Mouse (Mus musculus): ENCODE results near the gene Hyal2. TPM values are rescaled to one million over a fixed set of nuclear protein-coding genes. Genes with fewer than 3 reads are reported as not detected.

Gene Hyal2
- polyA plus RNA-seq, 1 experiment, result 14.2 TPM

- Histone ChIP-seq H3K4me3 (ENCODE audit: insufficient read depth, low read depth, low read length) (no peak overlapping the region), H3K4me1 (ENCODE audit: control insufficient read depth, insufficient read depth, insufficient read length, low read length) (peaks cover 31% of the 10 kb centered on the region), H3K27ac (replicated peaks; ENCODE audit: low read depth, low read length) (peak overlapping the region; percentile 63)
These were observed 51.2 kb downstream of the Hyal2 start for GRCm38 (mm10) chr9:107618778-107619545.

DNA sequence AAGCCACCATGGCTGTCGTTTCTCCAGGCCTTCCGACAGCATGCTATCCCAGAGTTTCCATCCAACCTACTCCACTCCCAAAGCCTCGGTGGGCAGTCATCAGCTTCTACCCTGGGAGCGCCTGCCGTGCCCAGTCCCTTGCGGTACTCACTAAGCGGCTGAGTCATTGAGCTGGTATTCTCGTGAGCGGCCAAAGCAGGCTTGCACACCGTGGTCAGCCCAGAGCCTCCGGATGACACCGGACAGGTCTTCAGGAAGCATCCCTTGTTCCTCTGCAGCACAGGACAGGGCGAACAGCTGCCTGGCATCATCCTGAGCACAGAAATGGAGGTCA is 51.8 kb downstream of the Hyal2 start:
- Histone ChIP-seq H3K4me3 (ENCODE audit: insufficient read depth, low read depth, low read length) (no peak overlapping the region), H3K27ac (replicated peaks; ENCODE audit: low read depth, low read length) (peak overlapping the region; percentile 63; the same call in 1 of the 2 replicates), H3K4me1 (ENCODE audit: control insufficient read depth, insufficient read depth, insufficient read length, low read length) (peaks cover 34% of the 10 kb centered on the region)

- Histone ChIP-seq H3K27ac (replicated peaks; ENCODE audit: low read depth, low read length) (peak overlapping the region; percentile 28), H3K4me3 (ENCODE audit: insufficient read depth, low read depth, low read length) (no peak overlapping the region), H3K4me1 (ENCODE audit: control insufficient read depth, insufficient read depth, insufficient read length, low read length) (peaks cover 45% of the 10 kb centered on the region)
These were observed 53.2 kb downstream of the Hyal2 start for GRCm38 (mm10) chr9:107620954-107621353.

Other genes starting within 250 kb of the Hyal2 start
- gene Hemk1, start 229.6 kb upstream of the Hyal2 start, polyA plus RNA-seq (2012; ENCODE audit: insufficient read depth, insufficient read length, missing spikeins), result 52.8 and 58.3 TPM in 2 replicates
- gene 6430571L13Rik, start 227.3 kb upstream of the Hyal2 start, polyA plus RNA-seq (2012; ENCODE audit: insufficient read depth, insufficient read length, missing spikeins), result 8.8 and 22.5 TPM in 2 replicates
- not detected in 2 replicates for gene Cacna2d2, start 168.3 kb upstream of the Hyal2 start, polyA plus RNA-seq (2012; ENCODE audit: insufficient read depth, insufficient read length, missing spikeins)
- gene Tmem115, start 34.0 kb upstream of the Hyal2 start, polyA plus RNA-seq (2012; ENCODE audit: insufficient read depth, insufficient read length, missing spikeins), result 11.9 and 14.1 TPM in 2 replicates
- 6.1 and 6.3 TPM in 2 replicates for gene Cyb561d2, start 25.8 kb upstream of the Hyal2 start, polyA plus RNA-seq (2012; ENCODE audit: insufficient read depth, insufficient read length, missing spikeins)
- gene Nprl2, start 25.7 kb upstream of the Hyal2 start, polyA plus RNA-seq (2012; ENCODE audit: insufficient read depth, insufficient read length, missing spikeins), result 19.2 and 22.5 TPM in 2 replicates
- not detected in 2 replicates for gene Zmynd10, start 20.6 kb upstream of the Hyal2 start, polyA plus RNA-seq (2012; ENCODE audit: insufficient read depth, insufficient read length, missing spikeins)
- 10.9 and 15.2 TPM in 2 replicates for gene Rassf1, start 16.4 kb upstream of the Hyal2 start, polyA plus RNA-seq (2012; ENCODE audit: insufficient read depth, insufficient read length, missing spikeins)
- gene Tusc2, start 4.7 kb upstream of the Hyal2 start, polyA plus RNA-seq (2012; ENCODE audit: insufficient read depth, insufficient read length, missing spikeins), result 31.2 and 49.0 TPM in 2 replicates
- 25.2 and 46.4 TPM in 2 replicates for gene Hyal1, start 9.0 kb downstream of the Hyal2 start, polyA plus RNA-seq (2012; ENCODE audit: insufficient read depth, insufficient read length, missing spikeins)
- gene Naa80, start 10.9 kb downstream of the Hyal2 start, polyA plus RNA-seq (2012; ENCODE audit: insufficient read depth, insufficient read length, missing spikeins), result 25.9 and 31.3 TPM in 2 replicates
- gene Hyal3, start 12.9 kb downstream of the Hyal2 start, polyA plus RNA-seq (2012; ENCODE audit: insufficient read depth, insufficient read length, missing spikeins), result 0.63 TPM in 1 of 2 replicates, not detected in the other
- 21.6 and 23.7 TPM in 2 replicates for gene Ifrd2, start 19.7 kb downstream of the Hyal2 start, polyA plus RNA-seq (2012; ENCODE audit: insufficient read depth, insufficient read length, missing spikeins)
- gene Sema3b, start 41.3 kb downstream of the Hyal2 start, polyA plus RNA-seq (2012; ENCODE audit: insufficient read depth, insufficient read length, missing spikeins), result 3.3 and 3.8 TPM in 2 replicates
- gene Gnai2, start 67.4 kb downstream of the Hyal2 start, polyA plus RNA-seq (2012; ENCODE audit: insufficient read depth, insufficient read length, missing spikeins), result 87.2 and 112 TPM in 2 replicates
- 0.83 and 3.3 TPM in 2 replicates for gene Slc38a3, start 101.6 kb downstream of the Hyal2 start, polyA plus RNA-seq (2012; ENCODE audit: insufficient read depth, insufficient read length, missing spikeins)
- not detected in 2 replicates for gene Gnat1, start 111.8 kb downstream of the Hyal2 start, polyA plus RNA-seq (2012; ENCODE audit: insufficient read depth, insufficient read length, missing spikeins)
- 3.1 and 3.2 TPM in 2 replicates for gene Sema3f, start 142.5 kb downstream of the Hyal2 start, polyA plus RNA-seq (2012; ENCODE audit: insufficient read depth, insufficient read length, missing spikeins)
- 37.4 and 47.2 TPM in 2 replicates for gene Rbm5, start 203.1 kb downstream of the Hyal2 start, polyA plus RNA-seq (2012; ENCODE audit: insufficient read depth, insufficient read length, missing spikeins)

All from brown adipose tissue, adult 24 weeks (tissue).